Mouse (Mus musculus) limb, embryonic 10.5 days (tissue): ENCODE results near the gene Fnip2. TPM values are rescaled to one million over a fixed set of nuclear protein-coding genes. Genes with fewer than 3 reads are reported as not detected.
"Not testable (repeated sequence)": the region's sequence is repeated elsewhere in the genome, so short reads cannot be mapped to it uniquely, and the experiment has no call there.

Experiments
- DNase-seq: peaks from one replicate; pipeline ENCODE4 v3.0.0-alpha.2; 2017; ENCODE audit warnings: low spot score
- H3K27ac ChIP-seq: fragments of 300-500 bp; sonication (generic); 2 replicates; pipeline ENCODE4 v1.5.1; 2016; ENCODE audit warnings: mild to moderate bottlenecking
- H3K27me3 ChIP-seq: fragments of 300-500 bp; sonication (generic); 2 replicates; pipeline ENCODE4 v1.6.1; 2016; ENCODE audit warnings: low read depth, mild to moderate bottlenecking; ENCODE audit not compliant: poor library complexity, severe bottlenecking
- H3K36me3 ChIP-seq: fragments of 300-500 bp; sonication (generic); 2 replicates; pipeline ENCODE4 v1.6.1; 2016; ENCODE audit warnings: mild to moderate bottlenecking, moderate library complexity
- H3K4me1 ChIP-seq: fragments of 300-500 bp; sonication (generic); 2 replicates; pipeline ENCODE4 v1.6.1; 2016
- H3K4me3 ChIP-seq: fragments of 300-500 bp; sonication (generic); 2 replicates; pipeline ENCODE4 v1.5.1; 2016; ENCODE audit warnings: mild to moderate bottlenecking, moderate library complexity
- H3K9me3 ChIP-seq: fragments of 300-500 bp; sonication (generic); replicated peaks from 2 replicates; pipeline ENCODE4 v1.6.1; 2016; ENCODE audit warnings: mild to moderate bottlenecking
- WGBS: fragments of 180-500 bp; shearing (Covaris S2); methylation state at CpG from one replicate; pipeline ENCODE4 v1.1.7; 2016; 5-methylcytosine and 5-hydroxymethylcytosine counted together
- polyA plus RNA-seq: library from polyadenylated mRNA; unstranded; fragments of >200 nt; fragmentation: Nextera tagmentation; extraction: Ambion mirVana; gene quantifications from 2 replicates; pipeline ENCODE4 v1.2.1, GENCODE M21; 2016

Gene Fnip2
- polyA plus RNA-seq, 1 experiment from 2014 or later, result 5.2 TPM

GRCm38 (mm10) chr3:79475980-79476379, 91.6 kb downstream of the Fnip2 start:
- no peak overlapping the region for H3K27ac ChIP-seq
- H3K4me3 ChIP-seq, result no peak overlapping the region
- WGBS, result 84% methylated on average over 2 of the region's 2 CpGs
- H3K4me1 ChIP-seq, result no peaks in the 10 kb centered on the region
- H3K36me3 ChIP-seq, result peaks cover 45% of the 10 kb centered on the region
- H3K9me3 ChIP-seq, result no peaks in the 10 kb centered on the region
- H3K27me3 ChIP-seq, result no peaks in the 10 kb centered on the region
- no peak for DNase-seq

- H3K9me3 ChIP-seq, result no peaks in the 10 kb centered on the region
- no peak overlapping the region for H3K27ac ChIP-seq
- WGBS, result 82% methylated on average over 4 of the region's 4 CpGs
- no peaks in the 10 kb centered on the region for H3K4me1 ChIP-seq
- no peak for DNase-seq
- peaks cover 36% of the 10 kb centered on the region for H3K36me3 ChIP-seq
- no peaks in the 10 kb centered on the region for H3K27me3 ChIP-seq
- H3K4me3 ChIP-seq, result no peak overlapping the region
Measured at GRCm38 (mm10) chr3:79474911-79475310, 92.7 kb downstream of the Fnip2 start.

GRCm38 (mm10) chr3:79472362-79472761, 95.2 kb downstream of the Fnip2 start:
- H3K27me3 ChIP-seq, result no peaks in the 10 kb centered on the region
- peaks cover 31% of the 10 kb centered on the region for H3K36me3 ChIP-seq
- no peak overlapping the region for H3K27ac ChIP-seq
- 96% methylated on average over 5 of the region's 5 CpGs for WGBS
- H3K4me1 ChIP-seq, result no peaks in the 10 kb centered on the region
- no peak for DNase-seq
- H3K9me3 ChIP-seq, result no peaks in the 10 kb centered on the region
- H3K4me3 ChIP-seq, result no peak overlapping the region

- no peak overlapping the region for H3K27ac ChIP-seq
- H3K4me1 ChIP-seq, result no peaks in the 10 kb centered on the region
- WGBS, result 97% methylated on average over 5 of the region's 5 CpGs
- no peaks in the 10 kb centered on the region for H3K9me3 ChIP-seq
- no peak overlapping the region for H3K4me3 ChIP-seq
- DNase-seq, result no peak
- no peaks in the 10 kb centered on the region for H3K27me3 ChIP-seq
- peaks cover 34% of the 10 kb centered on the region for H3K36me3 ChIP-seq
Measured at GRCm38 (mm10) chr3:79469440-79469839, 98.2 kb downstream of the Fnip2 start.

- Histone ChIP-seq H3K27me3 (no peaks in the 10 kb centered on the region), H3K9me3 (no peaks in the 10 kb centered on the region), H3K27ac (no peak overlapping the region), H3K4me1 (peaks cover 10% of the 10 kb centered on the region; the same call in 1 of the 2 replicates), H3K36me3 (peaks cover 39% of the 10 kb centered on the region), H3K4me3 (no peak overlapping the region)
- WGBS, result 94% methylated on average over 14 of the region's 14 CpGs
- DNase-seq, result no peak
Measured at GRCm38 (mm10) chr3:79458651-79459275, 108.8 kb downstream of the Fnip2 start.

- WGBS, result 30% methylated on average over 11 of the region's 11 CpGs
- no peaks in the 10 kb centered on the region for H3K27me3 ChIP-seq
- peaks cover 23% of the 10 kb centered on the region for H3K36me3 ChIP-seq
- H3K4me1 ChIP-seq, result peaks cover 10% of the 10 kb centered on the region; the same call in 1 of the 2 replicates
- DNase-seq, result no peak
- no peak overlapping the region for H3K4me3 ChIP-seq
- no peaks in the 10 kb centered on the region for H3K9me3 ChIP-seq
- no peak overlapping the region for H3K27ac ChIP-seq
Measured at GRCm38 (mm10) chr3:79455761-79456160, 111.8 kb downstream of the Fnip2 start.

- WGBS, result 84% methylated on average over 14 of the region's 14 CpGs
- DNase-seq, result no peak
- H3K9me3 ChIP-seq, result no peaks in the 10 kb centered on the region
- H3K27me3 ChIP-seq, result no peaks in the 10 kb centered on the region
- no peak overlapping the region for H3K27ac ChIP-seq
- H3K4me3 ChIP-seq, result no peak overlapping the region
- H3K36me3 ChIP-seq, result 0 out of 2 replicates have a peak, but pooled peaks cover 2% of the 10 kb centered on the region
- peaks cover 13% of the 10 kb centered on the region; the same call in 1 of the 2 replicates for H3K4me1 ChIP-seq
Measured at GRCm38 (mm10) chr3:79452696-79453263, 114.8 kb downstream of the Fnip2 start.

GRCm38 (mm10) chr3:79449361-79449760, 118.2 kb downstream of the Fnip2 start:
- Histone ChIP-seq H3K27ac (no peak overlapping the region), H3K9me3 (no peaks in the 10 kb centered on the region), H3K27me3 (no peaks in the 10 kb centered on the region), H3K36me3 (no peaks in the 10 kb centered on the region), H3K4me3 (no peak overlapping the region), H3K4me1 (0 out of 2 replicates have a peak, but pooled peaks cover 3% of the 10 kb centered on the region)
- no peak for DNase-seq
- 82% methylated on average over 7 of the region's 7 CpGs for WGBS

- DNase-seq, result no peak
- Histone ChIP-seq H3K9me3 (no peaks in the 10 kb centered on the region), H3K27ac (no peak overlapping the region), H3K27me3 (no peaks in the 10 kb centered on the region), H3K4me1 (0 out of 2 replicates have a peak, but pooled peaks cover 3% of the 10 kb centered on the region), H3K4me3 (no peak overlapping the region), H3K36me3 (no peaks in the 10 kb centered on the region)
- 84% methylated on average over 5 of the region's 5 CpGs for WGBS
Measured at GRCm38 (mm10) chr3:79448421-79448820, 119.2 kb downstream of the Fnip2 start.

GRCm38 (mm10) chr3:79446648-79447047, 120.9 kb downstream of the Fnip2 start:
- DNase-seq, H3K27ac ChIP-seq, H3K9me3 ChIP-seq, H3K4me1 ChIP-seq, H3K4me3 ChIP-seq, H3K27me3 ChIP-seq, H3K36me3 ChIP-seq: not testable (repeated sequence)
- WGBS, result 83% methylated on average over 3 of the region's 3 CpGs

- DNase-seq, result no peak
- WGBS, result 92% methylated on average over 4 of the region's 4 CpGs
- H3K4me3 ChIP-seq, result no peak overlapping the region
- no peaks in the 10 kb centered on the region for H3K36me3 ChIP-seq
- 0 out of 2 replicates have a peak, but pooled peaks cover 3% of the 10 kb centered on the region for H3K4me1 ChIP-seq
- H3K27ac ChIP-seq, result no peak overlapping the region
- H3K27me3 ChIP-seq, result no peaks in the 10 kb centered on the region
- no peaks in the 10 kb centered on the region for H3K9me3 ChIP-seq
Measured at GRCm38 (mm10) chr3:79446124-79446523, 121.5 kb downstream of the Fnip2 start.

- no peak for DNase-seq
- H3K27me3 ChIP-seq, result no peaks in the 10 kb centered on the region
- H3K9me3 ChIP-seq, result no peaks in the 10 kb centered on the region
- no peak overlapping the region for H3K4me3 ChIP-seq
- no peaks in the 10 kb centered on the region for H3K36me3 ChIP-seq
- 0 out of 2 replicates have a peak, but pooled peaks cover 3% of the 10 kb centered on the region for H3K4me1 ChIP-seq
- no peak overlapping the region for H3K27ac ChIP-seq
- WGBS, result 91% methylated on average over 8 of the region's 8 CpGs
Measured at GRCm38 (mm10) chr3:79445041-79445440, 122.6 kb downstream of the Fnip2 start.

- Histone ChIP-seq H3K27ac (no peak overlapping the region), H3K4me1 (0 out of 2 replicates have a peak, but pooled peaks cover 2% of the 10 kb centered on the region), H3K4me3 (no peak overlapping the region), H3K9me3 (no peaks in the 10 kb centered on the region), H3K27me3 (no peaks in the 10 kb centered on the region), H3K36me3 (no peaks in the 10 kb centered on the region)
- 64% methylated on average over 4 of the region's 4 CpGs for WGBS
- no peak for DNase-seq
Measured at GRCm38 (mm10) chr3:79443850-79444249, 123.7 kb downstream of the Fnip2 start.
